Mouse (Mus musculus) lung, embryonic 16.5 days (tissue): ENCODE results near the gene Gm26602. TPM values are rescaled to one million over a fixed set of nuclear protein-coding genes. Genes with fewer than 3 reads are reported as not detected.
"Not testable (repeated sequence)": the region's sequence is repeated elsewhere in the genome, so short reads cannot be mapped to it uniquely, and the experiment has no call there.

Experiments
- ATAC-seq: fragments of 200-750 bp; cut with Nextera tagmentation; 2 replicates; pipeline ENCODE4 v1.8.0; 2017; ENCODE audit warnings: low read depth, mild to moderate bottlenecking, moderate library complexity
- H3K27ac ChIP-seq: fragments of 300-500 bp; sonication (generic); 2 replicates; pipeline ENCODE4 v1.5.1; 2014; ENCODE audit warnings: mild to moderate bottlenecking, control low read depth, low read length
- H3K27me3 ChIP-seq: fragments of 300-500 bp; sonication (generic); 2 replicates; pipeline ENCODE4 v1.6.1; 2014; ENCODE audit warnings: low read depth, low read length, mixed read lengths; ENCODE audit not compliant: control insufficient read depth, insufficient read depth
- H3K36me3 ChIP-seq: fragments of 300-500 bp; sonication (generic); 2 replicates; pipeline ENCODE4 v1.6.1; 2014; ENCODE audit warnings: low read length; ENCODE audit not compliant: control insufficient read depth, insufficient read depth
- H3K4me1 ChIP-seq: fragments of 300-500 bp; sonication (generic); replicated peaks from 2 replicates; pipeline ENCODE4 v1.6.1; 2014; ENCODE audit warnings: low read length, mixed read lengths; ENCODE audit not compliant: control insufficient read depth, insufficient read depth
- H3K4me2 ChIP-seq: fragments of 300-500 bp; sonication (generic); 2 replicates; pipeline ENCODE4 v1.6.1; 2014; ENCODE audit warnings: low read depth, low read length, control low read depth
- H3K4me3 ChIP-seq: fragments of 300-500 bp; sonication (generic); 2 replicates; pipeline ENCODE4 v1.5.1; 2014; ENCODE audit warnings: mild to moderate bottlenecking, low read length, control low read depth
- H3K9ac ChIP-seq: fragments of 300-500 bp; sonication (generic); 2 replicates; pipeline ENCODE4 v1.6.1; 2014; ENCODE audit warnings: low read length, control low read depth
- H3K9me3 ChIP-seq: fragments of 300-500 bp; sonication (generic); 2 replicates; pipeline ENCODE4 v1.6.1; 2016; ENCODE audit warnings: low read length; ENCODE audit not compliant: control insufficient read depth
- WGBS: fragments of 180-500 bp; shearing (Covaris S2); extraction: QIAGEN DNeasy Blood & Tissue Kit; methylation state at CpG from one replicate; pipeline ENCODE4 v1.1.7; 2014; 5-methylcytosine and 5-hydroxymethylcytosine counted together
- microRNA-seq: library from miRNA; unstranded; fragments of <30 nt; microRNA quantifications from one replicate; pipeline ENCODE4, GENCODE M21; 2016
- polyA plus RNA-seq: library from polyadenylated mRNA; unstranded; fragments of >200 nt; fragmentation: Nextera tagmentation; extraction: Ambion mirVana; gene quantifications from 2 replicates; pipeline ENCODE4 v1.2.1, GENCODE M21; 2015

The Gm26602 gene
- polyA plus RNA-seq, 1 experiment from 2014 or later = 12.8 TPM

GRCm38 (mm10) chr10:79959412-79959811, 48.8 kb downstream of the Gm26602 start:
- 66% methylated on average over 5 of the region's 10 CpGs for WGBS
- H3K27ac ChIP-seq, ATAC-seq, H3K9ac ChIP-seq, H3K27me3 ChIP-seq, H3K36me3 ChIP-seq, H3K9me3 ChIP-seq: not testable (repeated sequence)
- Histone ChIP-seq H3K4me1 (peaks cover 16% of the 10 kb centered on the region), H3K4me3 (peak overlapping the region; percentile 83), H3K4me2 (peak overlapping the region; percentile 53)

GRCm38 (mm10) chr10:79959847-79960601, 49.4 kb downstream of the Gm26602 start, which contains the start of gene Wdr18:
Wdr18 (plus strand) TSS chr10:79960152.
- WGBS = under 1% methylated on average over 52 of the region's 61 CpGs
- Histone ChIP-seq H3K9ac (peak within 1 kb of the TSS; percentile 81), H3K4me3 (peak within 1 kb of the TSS; percentile 83), H3K4me2 (peak within 1 kb of the TSS; percentile 53), H3K27me3 (no peaks in the 10 kb centered on the region), H3K4me1 (peaks cover 16% of the 10 kb centered on the region), H3K9me3 (no peaks in the 10 kb centered on the region), H3K36me3 (peaks cover 13% of the 10 kb centered on the region), H3K27ac (peak within 1 kb of the TSS; percentile 43)
- peak; percentile 96 for ATAC-seq

Small RNA genes lying within 50 kb of the gene (microRNA-seq; reads per million reads assigned to microRNA genes)
- gene Mir6910 = not detected

Other genes with a start within 250 kb of the Gm26602 start
- 0.53 and 0.69 TPM in 2 replicates for gene Madcam1, start 246.3 kb upstream of the Gm26602 start, polyA plus RNA-seq
- gene Tpgs1, start 241.5 kb upstream of the Gm26602 start, polyA plus RNA-seq = 57.5 and 58.3 TPM in 2 replicates
- 64.0 and 68.9 TPM in 2 replicates for gene Cdc34, start 228.7 kb upstream of the Gm26602 start, polyA plus RNA-seq
- 0.62 and 0.98 TPM in 2 replicates for gene Gzmm, start 221.8 kb upstream of the Gm26602 start, polyA plus RNA-seq
- gene Bsg, start 206.4 kb upstream of the Gm26602 start, polyA plus RNA-seq = 1,174 and 1,330 TPM in 2 replicates
- not detected in 2 replicates for gene Hcn2, start 194.2 kb upstream of the Gm26602 start, polyA plus RNA-seq
- gene Polrmt, start 164.3 kb upstream of the Gm26602 start, polyA plus RNA-seq = 46.2 and 47.8 TPM in 2 replicates
- 0.11 and 0.29 TPM in 2 replicates for gene Fgf22, start 155.8 kb upstream of the Gm26602 start, polyA plus RNA-seq
- gene Rnf126, start 143.9 kb upstream of the Gm26602 start, polyA plus RNA-seq = 47.9 and 61.4 TPM in 2 replicates
- 21.7 and 22.7 TPM in 2 replicates for gene Fstl3, start 133.6 kb upstream of the Gm26602 start, polyA plus RNA-seq
- 0.57 and 2.1 TPM in 2 replicates for gene Prss57, start 119.9 kb upstream of the Gm26602 start, polyA plus RNA-seq
- 52.7 and 54.1 TPM in 2 replicates for gene Palm, start 117.3 kb upstream of the Gm26602 start, polyA plus RNA-seq
- gene Misp, start 89.9 kb upstream of the Gm26602 start, polyA plus RNA-seq = 10.6 and 13.5 TPM in 2 replicates
- 344 and 371 TPM in 2 replicates for gene Ptbp1, start 56.4 kb upstream of the Gm26602 start, polyA plus RNA-seq
- gene Prtn3, start 36.4 kb upstream of the Gm26602 start, polyA plus RNA-seq = 3.0 and 4.0 TPM in 2 replicates
- 22.6 and 26.4 TPM in 2 replicates for gene Plppr3, start 36.2 kb upstream of the Gm26602 start, polyA plus RNA-seq
- 0.26 and 1.2 TPM in 2 replicates for gene Elane, start 24.6 kb upstream of the Gm26602 start, polyA plus RNA-seq
- not detected in 2 replicates for gene Cfd, start 20.0 kb upstream of the Gm26602 start, polyA plus RNA-seq
- 48.3 and 51.2 TPM in 2 replicates for gene Med16, start 1.9 kb upstream of the Gm26602 start, polyA plus RNA-seq
- 1.0 and 1.1 TPM in 2 replicates for gene Kiss1r, start 6.1 kb downstream of the Gm26602 start, polyA plus RNA-seq
- 151 and 155 TPM in 2 replicates for gene R3hdm4, start 10.4 kb downstream of the Gm26602 start, polyA plus RNA-seq
- gene Arid3a, start 16.2 kb downstream of the Gm26602 start, polyA plus RNA-seq = 4.1 and 4.8 TPM in 2 replicates
- gene Wdr18, start 49.3 kb downstream of the Gm26602 start, polyA plus RNA-seq = 76.7 and 83.0 TPM in 2 replicates
- 0.25 and 0.75 TPM in 2 replicates for gene Grin3b, start 59.9 kb downstream of the Gm26602 start, polyA plus RNA-seq
- gene Tmem259, start 73.5 kb downstream of the Gm26602 start, polyA plus RNA-seq = 7.3 and 9.0 TPM in 2 replicates
- gene Cnn2, start 77.7 kb downstream of the Gm26602 start, polyA plus RNA-seq = 401 and 405 TPM in 2 replicates
- gene Abca7, start 85.6 kb downstream of the Gm26602 start, polyA plus RNA-seq = 4.9 and 5.6 TPM in 2 replicates
- 18.1 and 21.8 TPM in 2 replicates for gene Arhgap45, start 105.8 kb downstream of the Gm26602 start, polyA plus RNA-seq
- 194 and 210 TPM in 2 replicates for gene Polr2e, start 128.9 kb downstream of the Gm26602 start, polyA plus RNA-seq
- gene Gpx4, start 136.3 kb downstream of the Gm26602 start, polyA plus RNA-seq = 554 and 585 TPM in 2 replicates
- 18.7 and 19.1 TPM in 2 replicates for gene Sbno2, start 194.7 kb downstream of the Gm26602 start, polyA plus RNA-seq
- gene Stk11, start 204.9 kb downstream of the Gm26602 start, polyA plus RNA-seq = 18.6 and 23.3 TPM in 2 replicates
- gene Atp5d, start 227.8 kb downstream of the Gm26602 start, polyA plus RNA-seq = 534 and 552 TPM in 2 replicates
- gene Cbarp, start 230.0 kb downstream of the Gm26602 start, polyA plus RNA-seq = 3.9 and 5.6 TPM in 2 replicates
- 11.8 and 12.9 TPM in 2 replicates for gene Midn, start 237.4 kb downstream of the Gm26602 start, polyA plus RNA-seq